Mouse (Mus musculus) cerebellum, adult (tissue): ENCODE measurements at regions not wholly inside any gene's neighbourhood (a gene's known extent, or its start where the extent isn't known, plus 50 kb on each side); places are given as distances from the start of the nearest gene placed in this dataset.
A peak's percentile ranks its signal among the peaks of the same experiment; 100 is the strongest.

Source experiments
- ATAC-seq: cut with Nextera tagmentation; 2 replicates; pipeline ENCODE4 v1.9.2; 2017; ENCODE audit warnings: mild to moderate bottlenecking, moderate library complexity, mixed read lengths; ENCODE audit not compliant: insufficient number of reproducible peaks, low FRiP score, low TSS enrichment

- no peak for ATAC-seq
These were observed 230.8 kb downstream of the Papss1 start for GRCm38 (mm10) chr3:131795108-131796005.

DNA sequence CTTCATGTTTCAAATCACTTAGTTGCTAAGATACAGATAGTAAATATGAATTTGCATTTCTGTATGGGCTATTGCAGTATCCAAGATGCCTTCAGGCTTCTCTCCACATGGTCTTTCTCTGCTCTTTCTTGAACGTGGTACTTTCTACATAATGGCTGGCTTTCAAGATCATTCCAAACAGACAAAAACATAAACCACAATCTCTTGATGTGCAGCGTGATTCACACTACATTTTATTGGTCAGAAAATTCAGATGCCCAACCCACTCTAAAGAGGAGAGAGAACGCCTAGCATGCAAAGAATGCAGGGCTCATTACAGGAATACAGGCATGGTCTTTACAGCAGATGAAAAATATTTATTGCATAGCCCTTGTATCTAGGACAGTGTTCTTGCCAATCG, 235.2 kb downstream of the Papss1 start:
- no peak for ATAC-seq

DNA sequence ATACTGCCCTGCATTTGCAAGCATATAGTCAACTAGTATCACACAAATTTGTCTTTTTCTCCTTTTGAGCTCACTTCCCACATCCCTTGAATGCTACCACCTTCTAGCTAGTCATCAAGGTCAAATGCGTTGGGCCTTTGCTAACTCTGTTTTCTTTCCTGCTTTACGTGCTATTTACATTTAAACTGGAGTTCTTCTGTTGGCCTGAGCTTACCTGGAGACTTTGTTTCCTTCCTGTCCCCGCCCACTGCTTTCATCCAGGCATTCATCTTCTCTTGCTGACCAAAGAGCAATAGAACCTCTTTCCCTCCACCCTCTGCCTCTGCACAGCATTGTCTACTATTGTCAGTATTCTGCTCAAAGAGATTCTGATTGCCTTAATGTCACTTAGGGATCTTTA, 237.0 kb downstream of the Papss1 start:
- no peak for ATAC-seq

DNA sequence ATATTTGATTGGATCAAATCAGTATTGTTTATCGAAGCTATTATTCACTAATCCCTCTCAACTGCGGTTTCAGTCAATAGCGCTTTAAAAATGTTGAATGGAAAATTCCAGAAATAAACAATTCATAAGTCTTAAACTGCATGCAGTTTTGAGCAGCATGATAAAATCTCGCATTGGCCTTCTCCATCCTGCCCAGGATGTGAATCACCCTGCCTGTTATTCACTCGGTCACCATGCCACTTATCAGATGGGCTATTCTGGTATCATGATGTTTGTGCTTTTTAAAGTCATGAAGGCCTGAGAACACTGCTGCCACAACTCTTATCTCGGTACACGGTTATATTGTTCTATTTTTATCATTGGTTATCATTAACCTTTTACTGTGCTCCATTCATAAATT, 238.3 kb downstream of the Papss1 start:
- no peak for ATAC-seq

DNA sequence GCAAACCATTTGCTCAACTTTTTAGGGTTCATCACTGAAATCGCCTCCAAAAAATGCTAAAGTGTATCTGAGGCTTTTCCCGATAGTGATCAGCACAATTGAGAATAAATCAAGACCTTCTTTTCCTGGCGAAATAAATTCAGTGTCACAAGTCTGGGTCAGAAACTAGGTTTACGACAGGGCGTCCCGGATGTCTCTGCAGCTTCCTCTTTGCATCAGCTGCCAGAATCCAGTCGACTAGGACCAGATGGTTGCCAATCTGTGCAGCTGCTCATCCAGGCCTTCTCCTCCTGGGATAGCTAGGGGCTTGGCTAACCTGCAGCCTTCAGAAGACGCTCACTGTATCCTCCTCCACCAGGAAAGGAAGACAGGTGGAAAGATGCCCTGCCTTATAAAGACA, 243.6 kb downstream of the Papss1 start:
- 0 out of 2 replicates have a peak, but pooled peaks have one; percentile 17 for ATAC-seq

GRCm38 (mm10) chr3:131812968-131813367, 248.4 kb downstream of the Papss1 start:
- ATAC-seq: no peak

DNA sequence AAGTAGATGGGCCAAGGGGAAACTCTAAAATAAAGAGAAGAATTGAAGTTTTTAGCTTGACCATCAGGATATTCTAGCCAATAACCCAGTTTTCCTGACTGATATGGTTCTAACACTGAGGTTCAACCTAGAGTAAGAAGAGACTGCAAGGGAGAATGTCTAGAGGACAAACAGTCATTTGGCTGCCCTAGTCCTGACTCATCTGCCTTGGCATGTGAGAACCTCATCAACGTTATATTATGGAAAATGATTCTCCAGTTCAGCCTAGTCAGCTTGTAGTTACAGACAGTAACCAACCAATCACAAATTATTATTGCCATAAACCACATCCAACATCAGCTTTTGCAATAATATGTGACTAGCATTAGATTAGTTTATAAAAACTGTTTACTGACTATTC, 254.2 kb downstream of the Papss1 start:
- ATAC-seq: no peak

GRCm38 (mm10) chr3:131857442-131857841, 227.7 kb upstream of the Dkk2 start:
- ATAC-seq: no peak

DNA sequence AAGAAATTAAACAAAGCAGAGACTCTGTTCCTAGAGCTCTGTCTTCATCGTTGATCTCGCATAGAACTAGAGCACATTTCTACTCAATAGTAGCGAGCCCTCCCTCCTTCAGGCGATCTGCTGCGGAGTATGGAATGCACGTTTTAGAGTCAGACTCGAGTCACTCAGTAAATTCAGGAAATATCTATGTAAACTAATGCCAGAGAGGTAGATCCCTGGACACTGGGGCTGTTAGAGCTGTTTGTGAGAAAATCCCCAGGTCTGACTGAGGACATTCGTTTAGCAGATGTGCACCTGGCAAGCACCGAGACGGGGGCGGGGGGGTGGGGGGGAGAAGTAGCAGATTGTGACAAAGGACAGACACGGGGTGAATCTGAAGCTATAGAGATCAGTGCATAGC, 226.0 kb upstream of the Dkk2 start:
- no peak for ATAC-seq

- ATAC-seq: no peak
These were observed 220.0 kb upstream of the Dkk2 start for GRCm38 (mm10) chr3:131865106-131865505.

DNA sequence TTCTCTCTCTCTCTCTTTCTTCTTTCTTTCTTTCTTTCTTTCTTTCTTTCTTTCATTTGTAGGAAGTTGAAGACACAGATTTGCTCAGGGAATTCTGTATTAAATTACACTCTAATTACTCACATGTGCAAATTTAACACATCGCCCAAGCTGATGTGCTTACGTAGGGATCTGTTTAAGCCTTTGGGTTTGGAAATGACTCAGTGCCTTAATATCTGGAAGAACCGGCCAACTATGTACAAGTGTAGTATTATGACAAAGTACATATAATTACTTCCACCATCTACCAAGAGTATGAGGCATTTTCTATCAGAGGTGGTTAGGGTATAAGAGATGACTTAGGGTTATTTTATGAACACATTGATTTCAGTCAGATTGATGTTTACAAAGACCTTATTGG, 217.8 kb upstream of the Dkk2 start:
- no peak for ATAC-seq

- no peak for ATAC-seq
These were observed 216.7 kb upstream of the Dkk2 start for GRCm38 (mm10) chr3:131868219-131868964.

DNA sequence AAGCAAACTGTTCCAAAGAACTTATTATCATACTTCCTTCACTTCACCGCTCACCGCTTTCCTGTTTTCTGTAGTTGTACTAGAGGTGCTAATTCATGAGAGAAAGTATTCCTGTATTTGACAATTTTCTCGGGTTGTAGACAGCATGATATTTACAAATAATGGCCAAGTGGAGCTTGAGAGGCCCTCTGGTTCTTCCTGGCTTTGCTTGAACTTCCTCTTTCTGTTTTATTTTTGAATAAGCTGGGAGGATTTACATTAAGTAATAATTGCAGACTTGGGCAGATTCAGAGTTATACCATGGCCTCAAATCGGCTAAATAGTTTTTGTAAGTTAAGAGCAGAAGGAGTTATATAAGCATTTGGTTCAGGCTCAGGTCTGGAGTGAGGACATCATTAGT, 215.8 kb upstream of the Dkk2 start:
- no peak for ATAC-seq

- no peak for ATAC-seq
These were observed 202.4 kb upstream of the Dkk2 start for GRCm38 (mm10) chr3:131882667-131883066.

- ATAC-seq: no peak
These were observed 198.6 kb upstream of the Dkk2 start for GRCm38 (mm10) chr3:131886470-131886869.

DNA sequence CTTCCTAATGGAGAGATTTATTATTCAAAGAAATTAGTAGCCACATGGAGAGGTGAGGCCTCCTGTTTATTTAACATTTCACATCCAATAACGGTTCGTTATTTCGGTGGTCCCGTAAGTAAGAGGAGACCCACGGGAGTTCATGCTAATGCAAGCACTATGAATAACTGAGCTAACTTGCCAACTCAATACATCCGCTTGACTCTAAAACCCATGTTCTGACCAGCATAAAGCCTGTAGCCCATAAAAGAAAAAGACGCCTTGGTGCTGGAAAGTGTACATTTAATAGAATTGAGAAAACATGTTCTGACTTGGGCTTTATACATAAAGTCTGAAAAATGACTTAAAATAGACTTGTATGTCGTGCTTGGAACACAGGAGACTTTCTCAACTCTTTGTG, 198.1 kb upstream of the Dkk2 start:
- ATAC-seq: no peak

DNA sequence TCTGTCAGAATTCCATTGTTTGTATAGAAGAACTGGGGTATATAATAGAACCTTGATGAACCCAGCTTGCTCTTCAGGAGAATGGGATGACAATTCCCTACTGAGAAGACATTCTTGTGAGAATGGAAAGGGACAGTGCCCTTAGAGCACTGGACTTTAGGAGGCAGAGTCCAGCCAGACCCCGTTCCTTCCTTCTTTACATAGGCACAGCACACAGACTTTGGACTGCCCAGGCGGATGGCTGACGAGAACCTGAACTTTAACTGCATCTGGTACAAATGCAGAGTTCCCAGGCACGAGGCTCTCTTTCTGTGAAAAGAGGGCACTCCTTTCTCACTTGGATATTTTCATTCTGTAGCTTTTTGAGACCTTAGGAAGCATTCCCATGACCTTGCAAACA, 197.4 kb upstream of the Dkk2 start:
- no peak for ATAC-seq

DNA sequence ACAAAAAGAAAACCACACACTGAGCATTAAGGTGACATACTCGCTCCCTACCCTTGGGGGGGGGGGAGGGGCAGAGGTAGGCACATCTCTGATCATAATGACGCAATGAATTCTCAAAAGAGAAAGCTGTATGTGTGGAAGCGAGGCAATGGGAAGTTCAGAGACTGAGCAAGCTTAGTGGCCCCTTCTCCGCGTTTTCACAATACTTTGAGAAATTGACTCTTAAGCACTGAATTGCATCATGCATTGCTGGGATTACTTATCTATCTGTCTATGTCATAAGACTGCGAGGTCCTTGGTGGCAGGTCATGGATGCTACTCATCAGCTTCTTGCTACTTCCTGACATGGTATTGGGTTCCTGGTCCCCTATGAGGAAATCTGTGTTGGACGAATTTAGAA, 193.2 kb upstream of the Dkk2 start:
- no peak for ATAC-seq

- no peak for ATAC-seq
These were observed 191.9 kb upstream of the Dkk2 start for GRCm38 (mm10) chr3:131893061-131893804.

GRCm38 (mm10) chr3:131895057-131895456, 190.0 kb upstream of the Dkk2 start:
- no peak for ATAC-seq

DNA sequence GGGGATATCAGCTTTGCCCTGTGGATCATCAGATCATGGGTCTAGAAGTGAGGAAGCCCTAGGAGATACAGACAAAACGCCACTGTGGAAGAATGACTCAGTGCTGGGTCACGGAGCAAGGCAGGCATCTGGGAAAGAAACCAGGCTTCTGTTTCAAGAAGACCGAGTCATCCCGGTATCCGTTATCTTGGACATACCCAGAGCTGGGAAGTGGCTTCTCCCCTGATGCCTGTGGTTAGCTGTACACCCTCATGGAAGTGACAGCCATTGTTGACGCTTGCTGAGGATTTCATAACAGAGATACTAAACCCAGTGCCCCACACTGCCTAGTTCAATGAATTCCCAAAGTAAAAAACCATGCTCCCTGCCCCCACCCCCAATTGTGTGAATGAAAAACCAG, 171.6 kb upstream of the Dkk2 start:
- no peak for ATAC-seq
